Mouse (Mus musculus) myocyte (in vitro differentiated cells): Measurements from ENCODE around the gene Ror2. TPM values are rescaled to one million over a fixed set of nuclear protein-coding genes. Genes with fewer than 3 reads are reported as not detected.

ENCODE experiments used
- H3K27me3 ChIP-seq: one replicate; pipeline ENCODE4 v1.6.1; 2011; ENCODE audit not compliant: control insufficient read depth, insufficient read depth, insufficient read length
- H3K36me3 ChIP-seq: one replicate; pipeline ENCODE4 v1.6.1; 2011; ENCODE audit not compliant: control insufficient read depth, insufficient read depth
- H3K4me2 ChIP-seq: one replicate; pipeline ENCODE4 v1.6.1; 2011; ENCODE audit warnings: low read depth, control low read depth
- H3K4me3 ChIP-seq: one replicate; pipeline ENCODE4 v1.5.1; 2011; ENCODE audit warnings: mild to moderate bottlenecking, control low read depth, moderate library complexity
- H3K79me2 ChIP-seq: one replicate; pipeline ENCODE4 v1.6.1; 2011; ENCODE audit not compliant: control insufficient read depth, insufficient read depth
- H3ac ChIP-seq: one replicate; pipeline ENCODE4 v1.6.1; 2011; ENCODE audit not compliant: control insufficient read depth, insufficient read length
- CEBPB ChIP-seq: IDR thresholded peaks from 2 replicates; pipeline ENCODE4 v1.6.1; 2011; ENCODE audit warnings: mild to moderate bottlenecking, moderate library complexity; ENCODE audit not compliant: poor library complexity, insufficient read depth, severe bottlenecking
- E2F4 ChIP-seq: IDR thresholded peaks from one replicate; pipeline ENCODE4 v1.6.1; 2011; ENCODE audit warnings: mild to moderate bottlenecking, control low read depth, moderate library complexity; ENCODE audit not compliant: insufficient read depth
- MAX ChIP-seq: IDR thresholded peaks from one replicate; pipeline ENCODE4 v1.6.1; 2011; ENCODE audit warnings: low read depth, mild to moderate bottlenecking, control low read depth
- MYOD1 ChIP-seq, 3 experiments: IDR thresholded peaks; one replicate each; pipeline ENCODE4 v1.6.1; 2011; ENCODE audit warnings: control low read depth in 2 of 3, low read depth in 2 of 3, mild to moderate bottlenecking in 2 of 3, moderate library complexity in 1 of 3; ENCODE audit not compliant: insufficient read length in 2 of 3, control insufficient read depth in 1 of 3
- MYOG ChIP-seq, 3 experiments: IDR thresholded peaks; one replicate each; pipeline ENCODE4 v1.6.1; 2011; ENCODE audit warnings: control low read depth in 2 of 3, low read depth in 2 of 3, mild to moderate bottlenecking in 2 of 3; ENCODE audit not compliant: insufficient read length in 2 of 3, control insufficient read depth in 1 of 3, insufficient read depth in 1 of 3
- POLR2A ChIP-seq: IDR thresholded peaks from one replicate; pipeline ENCODE4 v1.6.1; 2011; ENCODE audit warnings: low read depth, mild to moderate bottlenecking, control low read depth, moderate library complexity; ENCODE audit not compliant: insufficient read length
- POLR2AphosphoS2 ChIP-seq: IDR thresholded peaks from one replicate; pipeline ENCODE4 v1.6.1; 2011; ENCODE audit warnings: low read depth, control low read depth; ENCODE audit not compliant: insufficient read length
- REST ChIP-seq: IDR thresholded peaks from one replicate; pipeline ENCODE4 v1.6.1; 2011; ENCODE audit warnings: mild to moderate bottlenecking, control low read depth, moderate library complexity; ENCODE audit not compliant: insufficient read depth, insufficient read length
- SRF ChIP-seq: IDR thresholded peaks from one replicate; pipeline ENCODE4 v1.6.1; 2011; ENCODE audit warnings: low read depth; ENCODE audit not compliant: control insufficient read depth, insufficient read length
- TCF12 ChIP-seq: IDR thresholded peaks from one replicate; pipeline ENCODE4 v1.6.1; 2011; ENCODE audit warnings: mild to moderate bottlenecking, control low read depth; ENCODE audit not compliant: poor library complexity, insufficient read depth, severe bottlenecking
- TCF3 ChIP-seq: IDR thresholded peaks from one replicate; pipeline ENCODE4 v1.6.1; 2011; ENCODE audit warnings: low read depth, control low read depth; ENCODE audit not compliant: insufficient read length
- USF1 ChIP-seq: IDR thresholded peaks from one replicate; pipeline ENCODE4 v1.6.1; 2011; ENCODE audit warnings: low read depth, mild to moderate bottlenecking, control low read depth, moderate library complexity
- polyA plus RNA-seq: library from polyadenylated mRNA; unstranded; fragments of >200 nt; fragmentation: generic; extraction: Trizol; gene quantifications from one replicate; pipeline ENCODE4 v1.2.1, GENCODE M21; 2012; ENCODE audit warnings: missing spikeins

The Ror2 gene
- polyA plus RNA-seq, 1 experiment = 0.12 TPM

- no peak for TF ChIP-seq TCF3
- TF ChIP-seq REST = no peak
- TF ChIP-seq USF1 = no peak
- no peak for TF ChIP-seq POLR2AphosphoS2
- no peak for TF ChIP-seq MAX
- no peak for TF ChIP-seq SRF
- TF ChIP-seq POLR2A = no peak
- TF ChIP-seq TCF12 = no peak
- no peak for TF ChIP-seq CEBPB
- TF ChIP-seq MYOG (IDR thresholded peaks at IDR 0.05; ENCODE audit: control insufficient read depth in 1 of 3, insufficient read depth in 1 of 3, insufficient read length in 2 of 3, low read depth in 2 of 3) = no peak
- no peak for TF ChIP-seq MYOD1 (IDR thresholded peaks at IDR 0.05; ENCODE audit: control insufficient read depth in 1 of 3, insufficient read length in 2 of 3, low read depth in 2 of 3)
- no peaks in the 10 kb centered on the region for H3K36me3 ChIP-seq
- no peak overlapping the region for H3K4me3 ChIP-seq
- no peaks in the 10 kb centered on the region for H3K79me2 ChIP-seq
- no peak overlapping the region for H3ac ChIP-seq
- no peak overlapping the region for H3K4me2 ChIP-seq
- H3K27me3 ChIP-seq = peaks cover 36% of the 10 kb centered on the region
Measured at GRCm38 (mm10) chr13:53119586-53120426, 166.1 kb downstream of the Ror2 start.

GRCm38 (mm10) chr13:53118398-53118797 is 167.5 kb downstream of the Ror2 start:
- Histone ChIP-seq H3K27me3 (peaks cover 37% of the 10 kb centered on the region), H3K36me3 (no peaks in the 10 kb centered on the region)
- no peak for TF ChIP-seq MYOD1 (IDR thresholded peaks at IDR 0.05; ENCODE audit: control insufficient read depth in 1 of 3, insufficient read length in 2 of 3, low read depth in 2 of 3)
- no peak for TF ChIP-seq POLR2A
- TF ChIP-seq TCF12 = no peak
- no peak for TF ChIP-seq MAX
- no peak for TF ChIP-seq REST
- no peak for TF ChIP-seq MYOG (IDR thresholded peaks at IDR 0.05; ENCODE audit: control insufficient read depth in 1 of 3, insufficient read depth in 1 of 3, insufficient read length in 2 of 3, low read depth in 2 of 3)
- TF ChIP-seq TCF3 = no peak
- no peak for TF ChIP-seq E2F4
- TF ChIP-seq CEBPB = no peak
- no peak for TF ChIP-seq USF1
- TF ChIP-seq POLR2AphosphoS2 = no peak
- no peak for TF ChIP-seq SRF

GRCm38 (mm10) chr13:53117921-53118320 is 168.0 kb downstream of the Ror2 start:
- no peaks in the 10 kb centered on the region for H3K36me3 ChIP-seq

More at GRCm38 (mm10) chr13:53118398-53118797, 167.5 kb downstream of the Ror2 start:
- H3K4me2 ChIP-seq = no peak overlapping the region
- no peak overlapping the region for H3ac ChIP-seq
- H3K4me3 ChIP-seq = no peak overlapping the region
- H3K79me2 ChIP-seq = no peaks in the 10 kb centered on the region

GRCm38 (mm10) chr13:53110249-53110578 is 175.7 kb downstream of the Ror2 start:
- Histone ChIP-seq H3K79me2 (no peaks in the 10 kb centered on the region), H3K4me2 (no peak overlapping the region), H3K4me3 (no peak overlapping the region)

More at GRCm38 (mm10) chr13:53117921-53118320, 168.0 kb downstream of the Ror2 start:
- no peak overlapping the region for H3K4me2 ChIP-seq
- no peak overlapping the region for H3K4me3 ChIP-seq
- peaks cover 39% of the 10 kb centered on the region for H3K27me3 ChIP-seq
- TF ChIP-seq MAX (no peak), TCF12 (no peak), REST (no peak), USF1 (no peak), MYOG (IDR thresholded peaks at IDR 0.05; ENCODE audit: control insufficient read depth in 1 of 3, insufficient read depth in 1 of 3, insufficient read length in 2 of 3, low read depth in 2 of 3) (no peak), E2F4 (no peak), POLR2A (no peak), MYOD1 (IDR thresholded peaks at IDR 0.05; ENCODE audit: control insufficient read depth in 1 of 3, insufficient read length in 2 of 3, low read depth in 2 of 3) (no peak), CEBPB (no peak), POLR2AphosphoS2 (no peak)
- H3ac ChIP-seq = no peak overlapping the region
- H3K79me2 ChIP-seq = no peaks in the 10 kb centered on the region

More at GRCm38 (mm10) chr13:53110249-53110578, 175.7 kb downstream of the Ror2 start:
- Histone ChIP-seq H3K27me3 (peaks cover 15% of the 10 kb centered on the region), H3ac (no peak overlapping the region), H3K36me3 (no peaks in the 10 kb centered on the region)
- no peak for TF ChIP-seq TCF12
- no peak for TF ChIP-seq MYOG (IDR thresholded peaks at IDR 0.05; ENCODE audit: control insufficient read depth in 1 of 3, insufficient read depth in 1 of 3, insufficient read length in 2 of 3, low read depth in 2 of 3)
- no peak for TF ChIP-seq POLR2AphosphoS2
- no peak for TF ChIP-seq USF1
